ENCODE assay signal across 7 mouse cellular contexts in genomic region chr3:82903613-82904205, GRCm38 (mm10). TPM values are rescaled to one million over a fixed set of nuclear protein-coding genes. Genes with fewer than 3 reads are reported as not detected.
A peak's percentile ranks its signal among the peaks of the same experiment; 100 is the strongest.
DNase-seq lines count a peak whose midpoint lies in the region; ATAC-seq and TF ChIP-seq lines count a peak whose summit lies in the region.

Lrat (minus strand) TSS chr3:82903973.

- H3K9ac ChIP-seq in ES-Bruce4 (ENCODE audit: low read depth, poor library complexity, severe bottlenecking), result peak within 1 kb of the TSS; percentile 7; the same call in 1 of the 2 replicates
- peak within 1 kb of the TSS; percentile 40 for H3K9ac ChIP-seq in forebrain, embryonic 15.5 days (replicated peaks)

- H3K4me2 ChIP-seq in forebrain, embryonic 15.5 days (replicated peaks), result peak within 1 kb of the TSS; percentile 98

- no peak for TF ChIP-seq CTCF in ES-Bruce4 (IDR thresholded peaks at IDR 0.05; ENCODE audit: low read depth, low read length)

- under 1% methylated on average over 35 of the region's 35 CpGs for WGBS in forebrain, embryonic 15.5 days

- no peak within 1 kb of the TSS for H3K27ac ChIP-seq in ES-Bruce4 (ENCODE audit: insufficient read depth, low read length)
- H3K27ac ChIP-seq in forebrain, embryonic 15.5 days (replicated peaks), result no peak within 1 kb of the TSS

- H3K36me3 ChIP-seq in ES-Bruce4 (ENCODE audit: control insufficient read depth, insufficient read depth, low read length, poor library complexity, severe bottlenecking), result no peaks in the 10 kb centered on the region
- H3K36me3 ChIP-seq in forebrain, embryonic 15.5 days, result no peaks in the 10 kb centered on the region

- no peaks in the 10 kb centered on the region for H3K9me3 ChIP-seq in ES-Bruce4 (replicated peaks; ENCODE audit: control insufficient read depth, insufficient read depth, low read length, poor library complexity, severe bottlenecking)
- no peaks in the 10 kb centered on the region for H3K9me3 ChIP-seq in forebrain, embryonic 15.5 days

- TF ChIP-seq POLR2A in ES-Bruce4 (IDR thresholded peaks at IDR 0.05; ENCODE audit: insufficient read depth, low read length), result no peak

- H3K4me3 ChIP-seq in ES-Bruce4 (ENCODE audit: low read depth, low read length), result peak within 1 kb of the TSS; percentile 54
- peak within 1 kb of the TSS; percentile 49 for H3K4me3 ChIP-seq in forebrain, embryonic 15.5 days

- H3K27me3 ChIP-seq in ES-Bruce4 (ENCODE audit: control insufficient read depth, insufficient read depth, low read length, poor library complexity, severe bottlenecking), result peaks cover 9% of the 10 kb centered on the region
- H3K27me3 ChIP-seq in forebrain, embryonic 15.5 days, result peaks cover 14% of the 10 kb centered on the region

- peak; percentile 81 for ATAC-seq in forebrain, embryonic 15.5 days (replicated peaks)

- no peaks in the 10 kb centered on the region for H3K4me1 ChIP-seq in ES-Bruce4 (ENCODE audit: control insufficient read depth, insufficient read depth, low read length)
- H3K4me1 ChIP-seq in forebrain, embryonic 15.5 days, result peaks cover 15% of the 10 kb centered on the region

- no peak for TF ChIP-seq EP300 in ES-Bruce4 (IDR thresholded peaks at IDR 0.05; ENCODE audit: insufficient read depth, low read depth, low read length)

- DNase-seq in 3134 (ENCODE audit: extremely low read depth, insufficient read length, low spot score), result peak; percentile 6
- peak; percentile 65 for DNase-seq in kidney, adult 18-20 months
- peak; percentile 53 to 61 for DNase-seq in lung, adult 18-20 months
- peak; percentile 53 for DNase-seq in ovary, postnatal 36 days (ENCODE audit: low spot score)
- DNase-seq in spleen, adult 18-20 months, result no peak

RNA-seq across cellular contexts. Expression of gene Lrat, which starts in this region (rescaled TPM):
- 0.15 TPM in 1 of 2 replicates, not detected in the other for polyA plus RNA-seq in ES-Bruce4 (2011; ENCODE audit: insufficient read depth, insufficient read length, low read depth, missing spikeins)
- 0.06 and 0.13 TPM in 2 replicates for polyA plus RNA-seq in forebrain, embryonic 15.5 days (2015; fragmentation: Nextera tagmentation; extraction: Ambion mirVana)

Comparison
In these comparisons a context has a peak if more than half of its experiments do, and no peak if none do; other contexts are left out.
1. Peak in ATAC-seq, H3K4me3 ChIP-seq, H3K9ac ChIP-seq and H3K4me2 ChIP-seq in forebrain, embryonic 15.5 days; RNA of the gene not detected or under 1 TPM.
2. DNase-seq: peak in 3134 (single experiment), kidney, adult 18-20 months (single experiment), lung, adult 18-20 months (2 of 2) and ovary, postnatal 36 days (single experiment); none in spleen, adult 18-20 months (0 of 2).